Mouse (Mus musculus): Measurements from ENCODE around the gene Flt3l.

DNA sequence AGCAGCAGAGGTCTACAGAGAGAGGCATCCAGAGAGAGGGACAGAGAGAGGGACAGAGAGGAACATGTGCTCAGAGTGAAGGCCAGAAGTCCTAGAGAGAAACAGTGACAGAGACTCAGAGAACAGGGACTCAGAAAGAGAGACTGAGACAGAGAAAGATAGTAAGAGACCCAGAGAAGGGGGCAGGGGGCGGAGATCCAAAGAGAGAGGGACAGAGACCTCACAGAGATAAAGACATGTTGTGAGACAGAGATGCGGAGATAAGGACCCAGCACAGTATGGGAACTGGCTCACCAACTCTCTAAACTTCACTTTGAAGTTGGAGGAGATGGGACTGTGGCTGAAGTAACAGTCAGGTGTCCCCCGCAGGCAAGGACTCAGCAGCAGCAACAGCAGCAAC is 862 bp downstream of the Flt3l start:
- TF ChIP-seq CTCF (IDR thresholded peaks at IDR 0.05) (no peak), POLR2A (IDR thresholded peaks at IDR 0.05; ENCODE audit: insufficient read depth, low read depth, low read length) (no peak), EP300 (IDR thresholded peaks at IDR 0.05; ENCODE audit: insufficient read depth, low read depth, low read length) (no peak)
